Mouse (Mus musculus) lung, embryonic 15.5 days (tissue): ENCODE measurements around the gene Pctp. TPM values are rescaled to one million over a fixed set of nuclear protein-coding genes. Genes with fewer than 3 reads are reported as not detected.

Experiments used
- ATAC-seq: fragments of 200-750 bp; cut with Nextera tagmentation; 2 replicates; pipeline ENCODE4 v1.8.0; 2017; ENCODE audit warnings: moderate number of reproducible peaks, borderline replicate concordance; ENCODE audit not compliant: low FRiP score, low TSS enrichment; ENCODE audit errors: extremely low read depth
- H3K27ac ChIP-seq: fragments of 300-500 bp; sonication (generic); 2 replicates; pipeline ENCODE4 v1.5.1; 2015; ENCODE audit warnings: moderate library complexity, mild to moderate bottlenecking, inconsistent platforms
- H3K27me3 ChIP-seq: fragments of 300-500 bp; sonication (generic); 2 replicates; pipeline ENCODE4 v1.6.1; 2015; ENCODE audit warnings: inconsistent platforms
- H3K36me3 ChIP-seq: fragments of 300-500 bp; sonication (generic); 2 replicates; pipeline ENCODE4 v1.6.1; 2015; ENCODE audit warnings: inconsistent platforms
- H3K4me1 ChIP-seq: fragments of 300-500 bp; sonication (generic); 2 replicates; pipeline ENCODE4 v1.6.1; 2015; ENCODE audit warnings: inconsistent platforms
- H3K4me2 ChIP-seq: fragments of 300-500 bp; sonication (generic); 2 replicates; pipeline ENCODE4 v1.6.1; 2015; ENCODE audit warnings: inconsistent platforms, mild to moderate bottlenecking, moderate library complexity
- H3K4me3 ChIP-seq: fragments of 300-500 bp; sonication (generic); 2 replicates; pipeline ENCODE4 v1.5.1; 2015; ENCODE audit warnings: mild to moderate bottlenecking, inconsistent platforms
- H3K9ac ChIP-seq: fragments of 300-500 bp; sonication (generic); 2 replicates; pipeline ENCODE4 v1.6.1; 2015; ENCODE audit warnings: inconsistent platforms
- H3K9me3 ChIP-seq: fragments of 300-500 bp; sonication (generic); 2 replicates; pipeline ENCODE4 v1.6.1; 2016; ENCODE audit warnings: inconsistent platforms
- WGBS: fragments of 180-500 bp; shearing (Covaris S2); methylation state at CpG from one replicate; pipeline ENCODE4 v1.1.7; 2015; 5-methylcytosine and 5-hydroxymethylcytosine counted together
- polyA plus RNA-seq: library from polyadenylated mRNA; unstranded; fragments of >200 nt; fragmentation: Nextera tagmentation; extraction: Ambion mirVana; gene quantifications from 2 replicates; pipeline ENCODE4 v1.2.1, GENCODE M21; 2015

Gene Pctp
- polyA plus RNA-seq, 1 experiment from 2014 or later, result 10.8 TPM

DNA sequence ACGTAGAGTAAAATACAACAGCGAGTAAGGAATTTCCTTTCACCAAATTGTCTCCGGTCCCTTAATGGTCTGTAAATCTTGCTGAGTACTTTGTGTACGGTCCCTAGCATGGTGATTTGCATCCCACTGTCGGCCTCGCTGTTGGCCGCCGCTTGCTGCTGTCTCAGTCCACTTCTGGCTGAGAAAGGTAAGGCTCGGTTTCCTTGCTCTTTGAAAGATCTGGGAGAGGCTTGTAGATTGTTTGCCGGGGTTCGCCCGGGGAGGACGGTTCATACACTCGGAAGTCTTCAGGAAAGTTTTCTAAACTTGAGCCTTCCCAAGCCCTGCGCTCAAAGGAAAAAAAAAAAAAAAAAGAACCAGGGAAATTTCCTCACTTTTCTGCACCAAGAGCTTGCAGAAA lies 27.9 kb upstream of the Pctp start:
- H3K4me1 ChIP-seq, result peaks cover 44% of the 10 kb centered on the region
- peak overlapping the region; percentile 54 for H3K4me2 ChIP-seq
- no peaks in the 10 kb centered on the region; the same call in 1 of the 2 replicates for H3K36me3 ChIP-seq
- peak; percentile 56; the same call in 1 of the 2 replicates for ATAC-seq
- H3K4me3 ChIP-seq, result peak overlapping the region; percentile 45
- H3K9me3 ChIP-seq, result no peaks in the 10 kb centered on the region
- H3K9ac ChIP-seq, result peak overlapping the region; percentile 36
- H3K27ac ChIP-seq, result no peak overlapping the region
- WGBS, result under 1% methylated on average over 15 of the region's 15 CpGs
- H3K27me3 ChIP-seq, result no peaks in the 10 kb centered on the region

DNA sequence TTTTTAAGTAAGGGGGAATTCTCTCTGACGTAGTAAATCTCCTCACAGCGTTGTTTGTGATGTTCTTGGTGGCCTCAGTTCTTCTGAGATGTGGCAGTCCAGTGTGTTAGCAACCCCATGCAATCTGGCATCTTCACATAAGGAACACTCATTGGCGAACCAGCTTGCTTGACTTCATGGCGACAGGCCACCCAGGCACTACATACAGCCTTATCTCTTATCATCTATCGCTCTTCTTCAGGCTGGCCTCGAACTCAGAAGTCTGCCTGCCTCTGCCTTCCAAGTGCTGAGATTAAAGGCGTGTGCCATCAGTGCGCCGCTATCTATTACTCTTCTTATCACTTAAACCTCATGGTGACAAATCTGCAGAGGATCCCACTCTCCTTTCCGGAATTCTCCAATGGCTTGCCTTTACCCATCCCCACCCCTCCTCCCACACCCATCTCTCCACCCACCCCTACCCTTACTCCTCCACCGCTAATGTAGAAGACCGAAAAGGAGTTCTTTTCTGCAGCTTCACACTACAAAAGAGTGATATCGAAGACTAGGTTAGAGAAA lies 27.2 kb upstream of the Pctp start, which contains the start of gene Tmem100:
TSS of gene Tmem100 (plus strand) at position 508 of the 558 bp plus-strand sequence.
- H3K36me3 ChIP-seq, result no peaks in the 10 kb centered on the region
- WGBS, result 41% methylated on average over 13 of the region's 13 CpGs
- no peaks in the 10 kb centered on the region for H3K27me3 ChIP-seq
- peak within 1 kb of the TSS; percentile 45 for H3K4me3 ChIP-seq
- H3K4me2 ChIP-seq, result peak within 1 kb of the TSS; percentile 54
- peak within 1 kb of the TSS; percentile 36 for H3K9ac ChIP-seq
- H3K9me3 ChIP-seq, result no peaks in the 10 kb centered on the region
- ATAC-seq, result peak; percentile 11; the same call in 1 of the 2 replicates
- peaks cover 38% of the 10 kb centered on the region for H3K4me1 ChIP-seq
- H3K27ac ChIP-seq, result peak within 1 kb of the TSS; percentile 54

DNA sequence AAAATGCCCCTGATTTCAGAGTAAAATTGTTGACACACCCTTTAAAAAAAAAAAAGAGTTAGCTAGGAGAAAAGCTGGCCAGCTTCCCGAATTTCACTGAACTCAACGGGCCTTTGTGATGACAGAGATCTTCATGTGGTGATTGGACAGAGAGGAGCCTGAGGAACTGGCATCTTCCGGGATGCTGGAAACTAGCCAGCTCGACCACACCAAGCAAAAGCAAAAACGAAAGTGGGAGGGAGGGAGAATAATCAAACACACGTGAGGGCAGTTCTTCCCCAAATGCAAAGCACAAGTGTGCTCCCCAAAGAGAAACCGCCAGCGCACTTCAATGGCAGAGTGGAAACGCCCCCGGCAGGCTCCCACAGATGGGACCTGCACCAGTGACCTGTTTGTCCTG lies 26.7 kb upstream of the Pctp start:
- WGBS, result 20% methylated on average over 10 of the region's 10 CpGs
- Histone ChIP-seq H3K27ac (peak overlapping the region; percentile 54), H3K9ac (no peak overlapping the region)

DNA sequence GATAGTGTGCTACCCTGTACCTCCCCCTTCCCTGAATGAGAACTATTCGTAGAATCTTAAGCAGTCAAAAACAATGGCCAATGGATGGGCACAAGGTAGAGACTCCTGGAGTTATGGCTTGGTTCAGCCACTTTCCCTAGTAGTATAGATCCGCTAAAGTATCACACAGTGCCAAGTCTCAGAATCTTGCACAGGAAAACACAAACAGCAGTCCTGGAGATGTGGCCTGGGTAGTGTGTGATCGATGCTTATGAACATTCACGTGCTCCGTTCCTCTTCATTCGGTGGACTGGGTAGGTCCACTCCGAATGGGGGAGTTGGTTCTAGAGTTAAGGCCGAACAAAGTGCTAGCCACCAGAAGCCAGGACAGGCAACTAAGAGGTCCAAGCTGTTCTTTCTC lies 26.1 kb upstream of the Pctp start:
- 84% methylated on average over 8 of the region's 8 CpGs for WGBS
- no peaks in the 10 kb centered on the region for H3K36me3 ChIP-seq
- H3K27ac ChIP-seq, result 0 out of 2 replicates have a peak overlapping the region, but pooled peaks have one; percentile 54
- H3K4me2 ChIP-seq, result no peak overlapping the region
- peaks cover 38% of the 10 kb centered on the region for H3K4me1 ChIP-seq
- H3K9me3 ChIP-seq, result no peaks in the 10 kb centered on the region
- H3K4me3 ChIP-seq, result no peak overlapping the region
- ATAC-seq, result no peak
- H3K9ac ChIP-seq, result no peak overlapping the region
- no peaks in the 10 kb centered on the region for H3K27me3 ChIP-seq

More for the DNA sequence above, 26.7 kb upstream of the Pctp start:
- H3K4me3 ChIP-seq, result peak overlapping the region; percentile 30
- peak; percentile 41; the same call in 1 of the 2 replicates for ATAC-seq
- peak overlapping the region; percentile 54 for H3K4me2 ChIP-seq
- H3K36me3 ChIP-seq, result no peaks in the 10 kb centered on the region
- H3K27me3 ChIP-seq, result no peaks in the 10 kb centered on the region
- H3K4me1 ChIP-seq, result peaks cover 38% of the 10 kb centered on the region
- H3K9me3 ChIP-seq, result no peaks in the 10 kb centered on the region

DNA sequence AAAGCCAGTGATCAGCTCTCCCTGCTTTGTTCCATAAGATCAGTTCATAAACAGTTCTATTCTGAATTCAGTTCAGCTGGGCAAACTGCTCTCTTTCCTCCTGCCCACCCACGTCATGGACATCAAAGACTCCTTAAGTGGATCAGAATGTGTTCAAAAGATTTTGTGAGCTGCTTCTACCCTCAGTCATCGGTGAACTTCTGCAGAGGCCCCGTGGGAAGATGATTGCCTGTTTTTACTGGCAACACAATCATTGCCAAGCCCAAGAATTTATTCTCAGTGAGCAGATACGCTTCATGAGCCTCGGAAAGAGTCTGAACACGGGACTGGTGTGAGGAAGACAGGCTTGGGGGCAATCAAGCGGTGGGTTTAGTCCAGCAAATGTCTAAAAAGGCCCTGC lies 24.5 kb upstream of the Pctp start:
- Histone ChIP-seq H3K4me1 (peaks cover 33% of the 10 kb centered on the region), H3K9me3 (no peaks in the 10 kb centered on the region), H3K36me3 (no peaks in the 10 kb centered on the region), H3K27me3 (no peaks in the 10 kb centered on the region), H3K4me2 (no peak overlapping the region), H3K4me3 (no peak overlapping the region), H3K9ac (no peak overlapping the region), H3K27ac (no peak overlapping the region)
- no peak for ATAC-seq
- WGBS, result 39% methylated on average over 7 of the region's 7 CpGs

DNA sequence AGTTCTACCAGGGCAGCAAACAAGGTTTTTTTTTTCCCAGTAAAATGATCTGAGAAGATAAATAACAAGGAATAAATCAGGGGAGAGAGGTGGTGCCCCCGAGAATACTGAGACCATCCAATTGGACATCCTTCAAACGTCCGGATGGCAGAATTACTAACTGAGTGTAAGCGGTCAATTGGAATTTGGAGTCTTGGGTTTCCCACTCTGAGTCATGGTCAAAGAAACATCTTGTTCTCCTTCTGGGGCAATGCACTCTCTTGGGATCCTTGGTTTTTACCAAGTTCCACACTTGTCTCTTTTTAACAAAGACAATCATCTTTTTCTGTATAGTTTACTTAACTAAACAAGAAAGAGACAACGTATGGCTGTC lies 24.1 kb upstream of the Pctp start:
- ATAC-seq, result no peak
- no peaks in the 10 kb centered on the region for H3K9me3 ChIP-seq
- H3K27ac ChIP-seq, result no peak overlapping the region
- no peak overlapping the region for H3K4me3 ChIP-seq
- H3K4me1 ChIP-seq, result peaks cover 31% of the 10 kb centered on the region
- 58% methylated on average over 5 of the region's 5 CpGs for WGBS
- H3K36me3 ChIP-seq, result no peaks in the 10 kb centered on the region
- no peaks in the 10 kb centered on the region for H3K27me3 ChIP-seq
- no peak overlapping the region for H3K9ac ChIP-seq
- no peak overlapping the region for H3K4me2 ChIP-seq

DNA sequence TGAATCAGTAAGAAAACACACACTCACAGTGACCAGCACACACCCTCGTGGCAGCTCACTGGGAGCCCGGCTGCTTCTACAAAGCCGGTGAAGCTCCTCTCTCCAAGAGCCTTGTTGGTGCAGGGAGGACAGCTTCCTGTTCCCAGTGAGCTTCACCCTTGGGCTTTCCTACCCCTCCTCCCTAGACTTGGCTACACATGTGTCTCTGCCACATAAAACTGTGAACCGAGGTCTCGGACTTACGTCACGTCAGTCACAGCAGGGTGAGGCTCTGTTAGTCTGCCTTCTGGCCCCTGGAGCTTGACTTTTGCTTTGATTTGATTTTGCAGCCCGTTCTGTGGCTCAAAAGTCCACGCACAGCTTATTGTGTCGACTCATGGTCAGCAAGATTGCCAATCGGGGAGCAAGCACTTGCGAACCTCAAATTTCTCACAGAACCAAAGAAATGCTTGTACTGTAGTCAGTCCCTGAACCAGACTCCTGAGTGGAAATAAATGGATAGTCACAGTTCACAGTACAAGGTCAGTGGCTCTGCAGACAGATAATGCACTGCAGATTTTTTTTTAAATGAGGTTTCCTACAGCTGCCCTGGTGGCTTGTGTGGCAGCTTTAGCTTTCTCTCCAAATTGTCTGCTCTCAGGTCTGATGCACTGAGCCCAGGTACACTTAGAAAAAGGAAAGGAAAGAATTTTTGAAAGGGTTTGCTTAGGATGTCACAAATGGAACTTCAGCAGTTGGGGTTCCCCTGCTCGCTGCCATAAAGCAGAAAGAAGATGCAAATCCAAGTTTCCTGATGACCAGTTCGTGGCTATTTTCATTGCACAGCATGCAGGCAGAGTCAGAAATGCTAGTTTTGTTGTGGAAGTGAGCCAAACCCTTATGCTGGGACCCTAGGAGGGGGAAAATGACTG lies 23.5 kb upstream of the Pctp start:
- ATAC-seq, result no peak
- Histone ChIP-seq H3K27ac (no peak overlapping the region), H3K36me3 (no peaks in the 10 kb centered on the region), H3K4me1 (peaks cover 29% of the 10 kb centered on the region), H3K4me3 (no peak overlapping the region), H3K4me2 (no peak overlapping the region), H3K27me3 (no peaks in the 10 kb centered on the region), H3K9me3 (no peaks in the 10 kb centered on the region), H3K9ac (no peak overlapping the region)
- WGBS, result 53% methylated on average over 14 of the region's 14 CpGs

DNA sequence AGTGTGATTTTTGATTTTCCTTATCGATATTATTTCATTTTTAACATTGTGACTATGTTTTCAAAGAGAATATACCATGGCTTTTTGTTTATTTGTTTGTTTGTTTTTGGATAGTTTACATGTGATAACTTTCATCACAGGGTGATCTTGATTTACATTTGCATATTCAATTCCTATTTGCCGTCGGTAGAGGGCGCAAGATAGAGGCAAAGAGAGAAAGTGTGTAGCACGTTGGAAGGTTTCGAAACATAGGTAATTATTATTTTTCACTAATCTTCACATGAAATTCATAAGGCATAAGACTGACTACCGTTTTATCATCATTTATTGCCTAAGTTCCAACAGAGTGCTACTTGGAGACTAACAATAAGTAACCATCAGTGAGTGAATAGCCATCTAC lies 16.5 kb upstream of the Pctp start:
- Histone ChIP-seq H3K9ac (no peak overlapping the region), H3K4me2 (no peak overlapping the region), H3K4me3 (no peak overlapping the region), H3K27me3 (no peaks in the 10 kb centered on the region), H3K9me3 (no peaks in the 10 kb centered on the region), H3K27ac (no peak overlapping the region), H3K4me1 (no peaks in the 10 kb centered on the region), H3K36me3 (no peaks in the 10 kb centered on the region)
- 19% methylated on average over 7 of the region's 7 CpGs for WGBS
- no peak for ATAC-seq

DNA sequence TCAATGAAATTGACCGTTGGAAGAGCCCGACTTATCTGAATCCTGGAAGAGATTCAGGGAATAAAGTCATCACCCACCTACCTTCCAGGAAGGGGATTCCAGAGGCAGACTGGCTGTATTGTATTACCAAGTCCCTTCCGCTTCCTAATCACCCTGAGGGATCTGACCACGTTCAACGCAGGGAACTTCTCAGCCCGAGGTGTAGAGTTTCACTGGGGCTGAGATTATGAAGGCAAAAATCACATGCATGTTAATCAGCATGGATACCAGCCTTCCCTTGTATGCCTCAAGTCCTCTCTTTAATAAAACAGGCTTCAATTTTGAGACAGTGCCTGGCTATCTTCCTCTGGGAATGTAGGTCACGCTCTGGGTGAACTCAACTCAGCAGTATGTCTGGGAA lies 12.6 kb upstream of the Pctp start:
- no peaks in the 10 kb centered on the region for H3K36me3 ChIP-seq
- H3K27me3 ChIP-seq, result no peaks in the 10 kb centered on the region
- 58% methylated on average over 7 of the region's 7 CpGs for WGBS
- H3K27ac ChIP-seq, result no peak overlapping the region
- H3K9ac ChIP-seq, result no peak overlapping the region
- no peaks in the 10 kb centered on the region for H3K4me1 ChIP-seq
- H3K4me2 ChIP-seq, result no peak overlapping the region
- H3K9me3 ChIP-seq, result no peaks in the 10 kb centered on the region
- ATAC-seq, result no peak
- H3K4me3 ChIP-seq, result no peak overlapping the region

DNA sequence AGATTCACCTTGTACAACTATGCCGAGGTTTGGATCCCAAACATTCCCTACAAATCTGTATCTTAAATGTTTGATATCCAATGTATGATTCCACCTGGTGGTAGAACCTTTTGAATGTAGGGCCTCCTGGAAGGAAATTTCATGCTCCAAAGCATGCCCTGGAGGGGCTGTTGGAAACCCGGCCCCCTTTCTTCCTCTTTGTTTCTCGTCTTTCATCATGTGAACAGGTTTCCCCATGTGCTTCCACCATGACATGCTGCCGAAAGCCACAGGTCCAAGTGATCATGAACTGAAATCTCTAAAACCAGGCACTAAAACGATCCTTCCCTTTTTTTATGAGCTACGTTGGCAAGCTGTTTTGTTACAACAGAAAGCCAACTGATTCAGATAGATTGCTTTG lies 11.0 kb upstream of the Pctp start:
- no peak overlapping the region for H3K9ac ChIP-seq
- H3K27ac ChIP-seq, result no peak overlapping the region
- H3K4me3 ChIP-seq, result no peak overlapping the region
- WGBS, result 86% methylated on average over 6 of the region's 6 CpGs
- H3K4me1 ChIP-seq, result no peaks in the 10 kb centered on the region
- H3K9me3 ChIP-seq, result no peaks in the 10 kb centered on the region
- ATAC-seq, result no peak
- no peaks in the 10 kb centered on the region for H3K36me3 ChIP-seq
- H3K27me3 ChIP-seq, result no peaks in the 10 kb centered on the region
- no peak overlapping the region for H3K4me2 ChIP-seq

DNA sequence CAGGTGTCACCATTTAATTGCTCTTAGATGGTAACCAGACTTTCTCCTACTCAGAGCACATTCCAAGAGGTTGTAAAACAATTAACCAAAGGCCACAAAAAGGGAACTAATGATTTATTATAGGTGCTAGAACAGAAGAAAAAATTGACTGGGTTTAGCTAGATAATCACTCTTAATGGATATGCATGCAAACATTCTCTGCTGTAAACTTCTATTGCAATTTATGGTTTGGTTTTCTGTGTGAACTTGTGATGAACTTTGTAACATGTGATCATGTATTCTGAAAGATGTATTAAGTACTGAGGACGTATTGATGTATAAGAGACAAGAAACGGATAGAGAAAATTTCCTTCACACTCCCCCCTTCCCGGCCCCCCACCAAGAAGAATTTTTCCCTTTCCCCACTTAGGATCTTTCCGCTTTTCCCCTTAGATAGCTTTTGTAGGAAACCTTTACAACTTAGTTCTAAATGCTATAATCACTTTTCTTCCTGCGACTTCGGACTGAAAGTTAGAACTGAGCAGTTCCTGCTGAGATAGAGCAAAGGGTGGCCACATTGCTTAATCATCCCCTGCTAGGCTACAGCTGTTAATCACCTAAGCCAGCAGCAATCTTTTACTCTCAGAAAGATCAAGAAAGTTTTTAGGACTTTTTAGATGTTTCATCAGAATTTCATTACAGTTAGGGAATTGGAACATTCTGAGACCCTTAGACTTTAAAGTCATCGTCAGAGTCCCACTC lies 5.3 kb upstream of the Pctp start:
- Histone ChIP-seq H3K9me3 (no peaks in the 10 kb centered on the region), H3K4me1 (no peaks in the 10 kb centered on the region), H3K27me3 (no peaks in the 10 kb centered on the region), H3K36me3 (no peaks in the 10 kb centered on the region), H3K4me3 (no peak overlapping the region), H3K27ac (no peak overlapping the region), H3K4me2 (no peak overlapping the region), H3K9ac (no peak overlapping the region)
- 36% methylated on average over 7 of the region's 7 CpGs for WGBS
- no peak for ATAC-seq

DNA sequence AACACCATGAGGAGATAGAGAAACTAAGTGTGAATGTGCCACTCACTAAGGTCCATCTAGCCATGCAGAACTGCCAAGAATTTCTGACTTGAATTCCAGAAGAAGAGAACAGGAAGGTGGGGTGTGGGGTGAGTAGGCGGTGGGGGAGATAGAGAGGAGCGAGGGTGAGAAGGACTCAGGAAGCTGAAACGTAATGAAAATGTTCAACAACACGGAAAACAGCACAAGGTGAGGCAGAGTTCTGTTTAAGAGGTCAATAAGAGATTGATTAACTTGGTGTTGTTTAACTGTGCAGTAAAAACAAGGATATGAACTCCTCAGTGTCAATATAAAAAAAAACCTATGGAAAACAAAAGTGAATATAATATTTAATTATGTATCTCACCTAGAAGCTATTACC lies 3.4 kb upstream of the Pctp start:
- H3K9ac ChIP-seq, result no peak overlapping the region
- WGBS, result 34% methylated on average over 4 of the region's 4 CpGs
- no peak overlapping the region for H3K27ac ChIP-seq
- H3K36me3 ChIP-seq, result no peaks in the 10 kb centered on the region
- no peak overlapping the region for H3K4me3 ChIP-seq
- ATAC-seq, result no peak
- H3K4me1 ChIP-seq, result peaks cover 10% of the 10 kb centered on the region
- H3K4me2 ChIP-seq, result no peak overlapping the region
- H3K9me3 ChIP-seq, result no peaks in the 10 kb centered on the region
- H3K27me3 ChIP-seq, result no peaks in the 10 kb centered on the region
